Mouse (Mus musculus): ENCODE measurements around the gene Zfp648. TPM values are rescaled to one million over a fixed set of nuclear protein-coding genes. Genes with fewer than 3 reads are reported as not detected.
A peak's percentile ranks its signal among the peaks of the same experiment; 100 is the strongest.

Zfp648 gene
- polyA plus RNA-seq, 1 experiment from 2014 or later, result not detected

GRCm38 (mm10) chr1:154234814-154235213, 33.8 kb downstream of the Zfp648 start:
- H3K9ac ChIP-seq (replicated peaks), result no peak overlapping the region
- no peak for TF ChIP-seq CTCF (IDR thresholded peaks at IDR 0.05; ENCODE audit: low read depth)
- no peak for TF ChIP-seq EP300 (IDR thresholded peaks at IDR 0.05; ENCODE audit: low read depth)
- no peaks in the 10 kb centered on the region for H3K9me3 ChIP-seq (ENCODE audit: low read length)
- H3K4me1 ChIP-seq (ENCODE audit: insufficient read depth), result no peaks in the 10 kb centered on the region
- H3K27ac ChIP-seq (ENCODE audit: low read depth), result no peak overlapping the region
- WGBS (ENCODE audit: insufficient replicate concordance), result 81% methylated on average over 9 of the region's 9 CpGs
- no peaks in the 10 kb centered on the region for H3K36me3 ChIP-seq (replicated peaks; ENCODE audit: insufficient read depth, low read length)
- H3K4me3 ChIP-seq (ENCODE audit: low read depth, low read length), result no peak overlapping the region
- H3K27me3 ChIP-seq (ENCODE audit: insufficient read depth, low read length), result no peaks in the 10 kb centered on the region
- no peak for DNase-seq
- no peak overlapping the region for H3K4me2 ChIP-seq (ENCODE audit: low read depth, low read length)
- no peak for ATAC-seq

GRCm38 (mm10) chr1:154238876-154239275, 37.9 kb downstream of the Zfp648 start:
- no peaks in the 10 kb centered on the region for H3K9me3 ChIP-seq (ENCODE audit: low read length)
- H3K27ac ChIP-seq (ENCODE audit: low read depth), result no peak overlapping the region
- no peak overlapping the region for H3K4me2 ChIP-seq (ENCODE audit: low read depth, low read length)
- H3K4me3 ChIP-seq (ENCODE audit: low read depth, low read length), result no peak overlapping the region
- no peak for ATAC-seq
- TF ChIP-seq EP300 (IDR thresholded peaks at IDR 0.05; ENCODE audit: low read depth) (no peak), CTCF (IDR thresholded peaks at IDR 0.05; ENCODE audit: low read depth) (peak; percentile 61)
- no peaks in the 10 kb centered on the region for H3K27me3 ChIP-seq (ENCODE audit: insufficient read depth, low read length)
- DNase-seq, result no peak
- no peaks in the 10 kb centered on the region for H3K36me3 ChIP-seq (replicated peaks; ENCODE audit: insufficient read depth, low read length)
- no peak overlapping the region for H3K9ac ChIP-seq (replicated peaks)
- no peaks in the 10 kb centered on the region for H3K4me1 ChIP-seq (ENCODE audit: insufficient read depth)

- peak; percentile 89 for ATAC-seq
Observed at GRCm38 (mm10) chr1:154251186-154251585, 50.2 kb downstream of the Zfp648 start.

GRCm38 (mm10) chr1:154252739-154253138, 51.8 kb downstream of the Zfp648 start:
- Histone ChIP-seq H3K4me3 (ENCODE audit: low read depth, low read length) (no peak overlapping the region), H3K9me3 (ENCODE audit: low read length) (no peaks in the 10 kb centered on the region), H3K27ac (ENCODE audit: low read depth) (no peak overlapping the region), H3K27me3 (ENCODE audit: insufficient read depth, low read length) (no peaks in the 10 kb centered on the region), H3K4me1 (ENCODE audit: insufficient read depth) (no peaks in the 10 kb centered on the region), H3K9ac (replicated peaks) (no peak overlapping the region), H3K4me2 (ENCODE audit: low read depth, low read length) (no peak overlapping the region), H3K36me3 (replicated peaks; ENCODE audit: insufficient read depth, low read length) (no peaks in the 10 kb centered on the region)
- ATAC-seq (no peak), DNase-seq (no peak)
- 57% methylated on average over 5 of the region's 5 CpGs for WGBS (ENCODE audit: insufficient replicate concordance)
- no peak for TF ChIP-seq CTCF (IDR thresholded peaks at IDR 0.05; ENCODE audit: low read depth)
- no peak for TF ChIP-seq EP300 (IDR thresholded peaks at IDR 0.05; ENCODE audit: low read depth)

More at GRCm38 (mm10) chr1:154251186-154251585, 50.2 kb downstream of the Zfp648 start:
- Histone ChIP-seq H3K4me2 (ENCODE audit: low read depth, low read length) (no peak overlapping the region), H3K36me3 (replicated peaks; ENCODE audit: insufficient read depth, low read length) (no peaks in the 10 kb centered on the region), H3K9ac (replicated peaks) (no peak overlapping the region), H3K4me1 (ENCODE audit: insufficient read depth) (no peaks in the 10 kb centered on the region), H3K27me3 (ENCODE audit: insufficient read depth, low read length) (no peaks in the 10 kb centered on the region), H3K9me3 (ENCODE audit: low read length) (no peaks in the 10 kb centered on the region), H3K27ac (ENCODE audit: low read depth) (peak overlapping the region; percentile 66), H3K4me3 (ENCODE audit: low read depth, low read length) (no peak overlapping the region)
- no peak for TF ChIP-seq CTCF (IDR thresholded peaks at IDR 0.05; ENCODE audit: low read depth)
- peak; percentile 42; the same call in 1 of the 2 replicates for TF ChIP-seq EP300 (IDR thresholded peaks at IDR 0.05; ENCODE audit: low read depth)
- WGBS (ENCODE audit: insufficient replicate concordance), result 61% methylated on average over 2 of the region's 2 CpGs
- DNase-seq, result no peak
